Mouse (Mus musculus) liver, embryonic 14.5 days (tissue): ENCODE data around the gene Capn9.

Experiments
- CTCF ChIP-seq: IDR thresholded peaks from 2 replicates; pipeline ENCODE4 v1.5.1; 2016; ENCODE audit warnings: antibody characterized with exemption, low read depth, control low read depth
- EP300 ChIP-seq: IDR thresholded peaks from 2 replicates; pipeline ENCODE4 v1.6.1; 2016; ENCODE audit warnings: antibody characterized with exemption, low read depth

DNA sequence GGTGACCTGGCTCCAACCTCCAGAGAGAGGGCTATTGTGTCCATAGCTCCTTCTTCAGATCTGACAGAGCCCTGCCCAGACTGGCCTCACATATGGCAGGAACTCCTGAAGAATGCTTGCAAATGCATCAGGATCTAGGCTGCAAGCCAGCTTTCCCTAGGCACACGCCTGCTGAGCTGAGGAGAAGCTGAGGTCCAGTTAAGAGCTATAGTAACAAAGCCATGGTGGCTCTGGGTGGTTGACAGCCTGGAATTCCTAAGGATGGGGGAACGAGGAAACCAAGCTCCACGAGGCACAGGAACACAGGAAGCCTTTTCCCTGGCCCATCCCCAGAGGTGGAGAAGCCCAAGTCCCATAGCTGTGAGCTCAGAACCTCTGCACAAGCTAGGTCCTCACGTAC, 76.6 kb downstream of the Capn9 start:
- no peak for TF ChIP-seq EP300
- TF ChIP-seq CTCF: no peak
